Comparison of ENCODE assay signal across 9 mouse cellular contexts in the genomic region with DNA sequence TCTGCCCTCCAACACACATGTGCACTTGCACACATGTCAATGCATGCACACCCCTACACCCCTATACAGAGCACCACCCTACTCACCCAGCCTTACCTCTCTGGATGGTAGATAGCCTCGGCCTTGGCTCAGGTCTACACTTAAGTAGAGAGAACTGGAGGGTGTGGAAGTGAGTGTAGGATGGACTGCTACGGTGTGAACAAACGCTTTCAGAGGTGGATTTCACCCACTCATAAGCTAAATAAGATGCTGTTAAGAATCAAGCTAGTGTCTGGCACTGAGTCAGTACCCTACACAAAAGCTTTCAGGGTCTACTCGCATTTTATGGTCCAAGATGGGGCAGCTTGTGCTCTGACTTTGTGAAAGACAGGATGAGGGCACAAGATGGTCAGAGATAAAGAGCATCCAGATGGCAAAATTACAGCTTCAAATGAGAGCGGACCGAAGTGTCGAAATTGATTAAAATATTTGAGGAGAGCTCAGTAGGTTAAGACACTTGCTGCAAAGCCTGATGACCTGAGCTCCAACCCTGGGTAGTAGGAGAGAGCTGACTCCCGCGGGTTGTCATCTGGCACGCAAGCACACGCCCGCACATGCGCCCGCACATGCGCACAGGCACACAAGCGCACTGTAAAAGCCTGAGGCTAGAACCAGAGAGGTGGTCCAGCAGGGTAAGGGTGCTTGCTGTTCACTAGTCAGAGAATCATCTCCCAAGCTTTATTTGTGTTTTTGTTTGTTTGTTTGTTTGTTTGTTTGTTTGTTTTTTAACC. TPM values are rescaled to one million over a fixed set of nuclear protein-coding genes. Genes with fewer than 3 reads are reported as not detected.
DNase-seq lines count a peak whose midpoint lies in the region; ATAC-seq lines count a peak whose summit lies in the region.
"Had no signal": no experiment of that assay in that cellular context is flagged by ENCODE, and none has a peak within 500 bp of the region (broad histone marks: within the 10 kb centered on the region; RNA-seq: fewer than 3 reads in every experiment).

No protein-coding gene starts in this region.

- H3K9ac ChIP-seq in embryonic facial prominence, embryonic 15.5 days = no peak overlapping the region
- H3K9ac ChIP-seq in forebrain, embryonic 11.5 days (ENCODE audit: low read length) = no peak overlapping the region

- no peak for ATAC-seq in embryonic facial prominence, embryonic 15.5 days (ENCODE audit: insufficient number of reproducible peaks, low FRiP score, low TSS enrichment, low read depth)
- no peak for ATAC-seq in forebrain, embryonic 11.5 days (replicated peaks; ENCODE audit: low FRiP score)

- H3K36me3 ChIP-seq in heart, embryonic 10.5 days = no peaks in the 10 kb centered on the region
- H3K36me3 ChIP-seq in embryonic facial prominence, embryonic 15.5 days = no peaks in the 10 kb centered on the region
- no peaks in the 10 kb centered on the region for H3K36me3 ChIP-seq in forebrain, embryonic 11.5 days (ENCODE audit: control insufficient read depth, insufficient read depth, low read length)

- no peak for DNase-seq in heart, embryonic 10.5 days (ENCODE audit: low spot score)
- DNase-seq in heart, postnatal 25 days (ENCODE audit: low spot score) = no peak
- peak; percentile 55 for DNase-seq in right cerebral cortex, adult 18-20 months
- no peak for DNase-seq in right cerebral cortex, postnatal 36 days (ENCODE audit: low spot score in 2 of 2)
- DNase-seq in left cerebral cortex, adult 8-10 months (ENCODE audit: low spot score in 2 of 2) = peak; percentile 25 to 57
- DNase-seq in thymus, postnatal 10 days (ENCODE audit: low spot score in 2 of 2) = peak; percentile 44 to 48
- DNase-seq in forebrain, embryonic 11.5 days (ENCODE audit: low spot score) = no peak

- no peaks in the 10 kb centered on the region for H3K9me3 ChIP-seq in heart, embryonic 10.5 days
- H3K9me3 ChIP-seq in embryonic facial prominence, embryonic 15.5 days (replicated peaks) = no peaks in the 10 kb centered on the region
- no peaks in the 10 kb centered on the region for H3K9me3 ChIP-seq in forebrain, embryonic 11.5 days (ENCODE audit: control insufficient read depth, low read length)

- H3K27me3 ChIP-seq in heart, embryonic 10.5 days (ENCODE audit: insufficient read depth, poor library complexity, severe bottlenecking) = peaks cover 6% of the 10 kb centered on the region; the same call in 1 of the 2 replicates
- no peaks in the 10 kb centered on the region for H3K27me3 ChIP-seq in embryonic facial prominence, embryonic 15.5 days
- no peaks in the 10 kb centered on the region for H3K27me3 ChIP-seq in forebrain, embryonic 11.5 days (ENCODE audit: control insufficient read depth, insufficient read depth, low read length)

- H3K4me3 ChIP-seq in heart, embryonic 10.5 days = peak overlapping the region; percentile 19; the same call in 1 of the 2 replicates
- H3K4me3 ChIP-seq in embryonic facial prominence, embryonic 15.5 days (replicated peaks) = 0 out of 2 replicates have a peak overlapping the region, but pooled peaks have one; percentile 7
- no peak overlapping the region for H3K4me3 ChIP-seq in forebrain, embryonic 11.5 days (ENCODE audit: low read depth, low read length)

- intact Hi-C loops in heart, postnatal 25 days (cut with DNase I) = no loop called here

- H3K4me2 ChIP-seq in embryonic facial prominence, embryonic 15.5 days (replicated peaks) = peak overlapping the region; percentile 29
- H3K4me2 ChIP-seq in forebrain, embryonic 11.5 days (ENCODE audit: low read depth, low read length, severe bottlenecking) = no peak overlapping the region

- peaks cover 19% of the 10 kb centered on the region; the same call in 1 of the 2 replicates for H3K4me1 ChIP-seq in heart, embryonic 10.5 days
- H3K4me1 ChIP-seq in embryonic facial prominence, embryonic 15.5 days = no peaks in the 10 kb centered on the region; the same call in 1 of the 2 replicates
- no peaks in the 10 kb centered on the region for H3K4me1 ChIP-seq in forebrain, embryonic 11.5 days (replicated peaks; ENCODE audit: control insufficient read depth, insufficient read depth, low read length)

- H3K27ac ChIP-seq in heart, embryonic 10.5 days = 0 out of 2 replicates have a peak overlapping the region, but pooled peaks have one; percentile 36
- H3K27ac ChIP-seq in embryonic facial prominence, embryonic 15.5 days (replicated peaks) = no peak overlapping the region
- no peak overlapping the region for H3K27ac ChIP-seq in forebrain, embryonic 11.5 days (ENCODE audit: low read depth, low read length)

- WGBS in heart, embryonic 10.5 days = 76% methylated on average over 16 of the region's 16 CpGs
- WGBS in embryonic facial prominence, embryonic 15.5 days = 60% methylated on average over 16 of the region's 16 CpGs
- 79% methylated on average over 16 of the region's 16 CpGs for WGBS in forebrain, embryonic 11.5 days

RNA-seq across cellular contexts. Expression of gene Tnfrsf9, which starts 23.1 kb away (rescaled TPM):
- 0.16 and 0.51 TPM in 2 replicates for polyA plus RNA-seq in heart, embryonic 10.5 days (2016; fragmentation: Nextera tagmentation; extraction: Ambion mirVana)
- total RNA-seq in heart, postnatal 25 days (2021) = under 1 TPM in 1 of 2 experiments, not detected in 1; 0.21 TPM
- polyA plus RNA-seq in embryonic facial prominence, embryonic 15.5 days (2015; fragmentation: Nextera tagmentation; extraction: Ambion mirVana) = 1.0 and 1.3 TPM in 2 replicates
- under 1 TPM; 0.37 to 0.55 (median 0.42) TPM for total RNA-seq in left cerebral cortex, adult 8-10 months (2022)
- 0.19 TPM in 1 of 2 replicates, not detected in the other for polyA plus RNA-seq in forebrain, embryonic 11.5 days (2014; fragmentation: Nextera tagmentation; extraction: Ambion mirVana)

RNA-seq across cellular contexts. Expression of gene Park7, which starts 23.2 kb away (rescaled TPM):
- 403 and 488 TPM in 2 replicates for polyA plus RNA-seq in heart, embryonic 10.5 days (2016; fragmentation: Nextera tagmentation; extraction: Ambion mirVana)
- total RNA-seq in heart, postnatal 25 days (2021) = 100 to 1,000 TPM; 232 to 242 TPM
- polyA plus RNA-seq in embryonic facial prominence, embryonic 15.5 days (2015; fragmentation: Nextera tagmentation; extraction: Ambion mirVana) = 374 TPM in 2 replicates
- total RNA-seq in left cerebral cortex, adult 8-10 months (2022) = 100 to 1,000 TPM; 202 to 227 (median 214) TPM
- polyA plus RNA-seq in forebrain, embryonic 11.5 days (2014; fragmentation: Nextera tagmentation; extraction: Ambion mirVana) = 412 and 431 TPM in 2 replicates

RNA-seq across cellular contexts. Expression of gene Uts2, which starts 59.4 kb away (rescaled TPM):
- polyA plus RNA-seq in heart, embryonic 10.5 days (2016; fragmentation: Nextera tagmentation; extraction: Ambion mirVana) = not detected in 2 replicates
- total RNA-seq in heart, postnatal 25 days (2021) = not detected
- not detected in 2 replicates for polyA plus RNA-seq in embryonic facial prominence, embryonic 15.5 days (2015; fragmentation: Nextera tagmentation; extraction: Ambion mirVana)
- total RNA-seq in left cerebral cortex, adult 8-10 months (2022) = not detected
- polyA plus RNA-seq in forebrain, embryonic 11.5 days (2014; fragmentation: Nextera tagmentation; extraction: Ambion mirVana) = not detected in 2 replicates
- polyA plus RNA-seq: neural tube, embryonic 11.5 days had no signal

Comparison
In these comparisons a context has a peak if more than half of its experiments do, and no peak if none do; other contexts are left out.
1. DNase-seq: peak in right cerebral cortex, adult 18-20 months (single experiment), left cerebral cortex, adult 8-10 months (2 of 2) and thymus, postnatal 10 days (2 of 2); none in heart, embryonic 10.5 days (single experiment), heart, postnatal 25 days (single experiment), right cerebral cortex, postnatal 36 days (0 of 2) and forebrain, embryonic 11.5 days (single experiment).